Mouse (Mus musculus): Measurements from ENCODE around the gene Cd24a.

Gene Cd24a

GRCm38 (mm10) chr10:43577997-43578331, at the start of gene Cd24a:
TSS of gene Cd24a (plus strand) at chr10:43578284.
- no peak for DNase-seq

- no peak for DNase-seq
These were observed 43.7 kb upstream of the Cd24a start for GRCm38 (mm10) chr10:43534382-43534781.

GRCm38 (mm10) chr10:43537652-43538051, 40.4 kb upstream of the Cd24a start:
- DNase-seq, result no peak

- no peak for DNase-seq
These were observed 39.3 kb upstream of the Cd24a start for GRCm38 (mm10) chr10:43538831-43539230.

GRCm38 (mm10) chr10:43539746-43540310, 38.3 kb upstream of the Cd24a start:
- peak; percentile 24 for DNase-seq

GRCm38 (mm10) chr10:43540442-43541152, 37.5 kb upstream of the Cd24a start, which contains the start of gene 1700021F05Rik:
TSS of gene 1700021F05Rik (minus strand) at chr10:43540994.
- DNase-seq, result peak; percentile 96

GRCm38 (mm10) chr10:43541153-43541544, 36.9 kb upstream of the Cd24a start:
- DNase-seq, result no peak

- DNase-seq, result no peak
These were observed 28.7 kb upstream of the Cd24a start for GRCm38 (mm10) chr10:43549411-43549810.

GRCm38 (mm10) chr10:43550923-43551322, 27.2 kb upstream of the Cd24a start:
- no peak for DNase-seq

- DNase-seq, result no peak
These were observed 26.7 kb upstream of the Cd24a start for GRCm38 (mm10) chr10:43551388-43551787.

- no peak for DNase-seq
These were observed 20.4 kb upstream of the Cd24a start for GRCm38 (mm10) chr10:43557630-43558165.

GRCm38 (mm10) chr10:43559313-43559712, 18.8 kb upstream of the Cd24a start:
- no peak for DNase-seq

- DNase-seq, result no peak
These were observed 17.3 kb upstream of the Cd24a start for GRCm38 (mm10) chr10:43560765-43561164.

- no peak for DNase-seq
These were observed 16.8 kb upstream of the Cd24a start for GRCm38 (mm10) chr10:43561311-43561710.

GRCm38 (mm10) chr10:43574352-43574751, 3.7 kb upstream of the Cd24a start:
- no peak for DNase-seq

- peak; percentile 27 for DNase-seq
These were observed 3.1 kb upstream of the Cd24a start for GRCm38 (mm10) chr10:43574956-43575355.

GRCm38 (mm10) chr10:43577299-43577996, 636 bp upstream of the Cd24a start:
- DNase-seq, result no peak

GRCm38 (mm10) chr10:43578366-43578753, 276 bp downstream of the Cd24a start:
- DNase-seq, result no peak

- no peak for DNase-seq
These were observed 783 bp downstream of the Cd24a start for GRCm38 (mm10) chr10:43578754-43579380.

- no peak for DNase-seq
These were observed 1.5 kb downstream of the Cd24a start for GRCm38 (mm10) chr10:43579381-43580261.

- DNase-seq, result no peak
These were observed 2.6 kb downstream of the Cd24a start for GRCm38 (mm10) chr10:43580649-43581078.

GRCm38 (mm10) chr10:43581260-43581659, 3.2 kb downstream of the Cd24a start:
- no peak for DNase-seq

All from cerebellum, adult 9-11 months (tissue).